Mouse (Mus musculus): Measurements from ENCODE around the gene Ythdf2. TPM values are rescaled to one million over a fixed set of nuclear protein-coding genes. Genes with fewer than 3 reads are reported as not detected.
"Not testable (repeated sequence)": the region's sequence is repeated elsewhere in the genome, so short reads cannot be mapped to it uniquely, and the experiment has no call there.

The Ythdf2 gene
- polyA plus RNA-seq, 1 experiment from 2014 or later: 26.9 TPM

- DNase-seq (no peak), ATAC-seq (no peak)
- 87% methylated on average over 4 of the region's 4 CpGs for WGBS (ENCODE audit: insufficient replicate concordance)
- H3K36me3 ChIP-seq (replicated peaks; ENCODE audit: insufficient read depth, low read length): peaks cover 51% of the 10 kb centered on the region
- H3K27ac ChIP-seq (ENCODE audit: low read depth): no peak overlapping the region
- no peak overlapping the region for H3K4me3 ChIP-seq (ENCODE audit: low read depth, low read length)
- TF ChIP-seq EP300 (IDR thresholded peaks at IDR 0.05; ENCODE audit: low read depth) (no peak), CTCF (IDR thresholded peaks at IDR 0.05; ENCODE audit: low read depth) (no peak)
- H3K4me2 ChIP-seq (ENCODE audit: low read depth, low read length): no peak overlapping the region
- no peaks in the 10 kb centered on the region for H3K9me3 ChIP-seq (ENCODE audit: low read length)
- peaks cover 3% of the 10 kb centered on the region for H3K4me1 ChIP-seq (ENCODE audit: insufficient read depth)
- no peak overlapping the region for H3K9ac ChIP-seq (replicated peaks)
- no peaks in the 10 kb centered on the region for H3K27me3 ChIP-seq (ENCODE audit: insufficient read depth, low read length)
Measured at GRCm38 (mm10) chr4:132238356-132238755, 26.3 kb upstream of the Ythdf2 start.

DNA sequence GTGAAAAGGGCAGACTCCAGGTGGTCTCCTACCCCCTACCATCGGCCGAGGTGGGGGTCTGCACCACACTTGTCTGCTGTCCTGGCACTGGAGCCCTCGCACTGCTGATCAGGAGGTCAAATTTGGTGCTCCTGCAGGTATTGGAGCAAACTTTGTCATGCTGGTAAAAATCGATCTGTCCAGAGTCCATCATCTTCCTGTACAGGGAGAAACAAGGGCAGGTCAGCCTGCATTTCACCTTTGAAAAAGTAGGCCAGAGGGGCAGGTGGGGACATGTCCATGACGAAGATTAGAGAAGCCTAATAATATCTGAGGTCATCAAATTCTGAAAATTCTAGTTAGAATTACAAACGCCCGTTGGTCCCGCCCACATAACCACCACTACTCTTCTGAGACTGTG lies 22.6 kb upstream of the Ythdf2 start:
- H3K4me2 ChIP-seq (ENCODE audit: low read depth, low read length): no peak overlapping the region
- H3K27ac ChIP-seq (ENCODE audit: low read depth): peak overlapping the region; percentile 57; the same call in 1 of the 2 replicates
- H3K9me3 ChIP-seq (ENCODE audit: low read length): no peaks in the 10 kb centered on the region
- TF ChIP-seq CTCF (IDR thresholded peaks at IDR 0.05; ENCODE audit: low read depth) (no peak), EP300 (IDR thresholded peaks at IDR 0.05; ENCODE audit: low read depth) (peak; percentile 8; the same call in 1 of the 2 replicates)
- no peak overlapping the region for H3K4me3 ChIP-seq (ENCODE audit: low read depth, low read length)
- WGBS (ENCODE audit: insufficient replicate concordance): 73% methylated on average over 8 of the region's 8 CpGs
- no peaks in the 10 kb centered on the region for H3K27me3 ChIP-seq (ENCODE audit: insufficient read depth, low read length)
- peaks cover 61% of the 10 kb centered on the region for H3K36me3 ChIP-seq (replicated peaks; ENCODE audit: insufficient read depth, low read length)
- ATAC-seq (peak; percentile 91), DNase-seq (peak; percentile 19)
- H3K4me1 ChIP-seq (ENCODE audit: insufficient read depth): 0 out of 2 replicates have a peak, but pooled peaks cover 3% of the 10 kb centered on the region
- H3K9ac ChIP-seq (replicated peaks): no peak overlapping the region

GRCm38 (mm10) chr4:132230422-132230821 lies 18.3 kb upstream of the Ythdf2 start:
- H3K36me3 ChIP-seq (replicated peaks; ENCODE audit: insufficient read depth, low read length): peaks cover 77% of the 10 kb centered on the region
- no peak overlapping the region for H3K27ac ChIP-seq (ENCODE audit: low read depth)
- no peak for TF ChIP-seq EP300 (IDR thresholded peaks at IDR 0.05; ENCODE audit: low read depth)
- H3K9ac ChIP-seq (replicated peaks): no peak overlapping the region
- DNase-seq (no peak), ATAC-seq (no peak)
- WGBS (ENCODE audit: insufficient replicate concordance): 62% methylated on average over 5 of the region's 5 CpGs
- no peak overlapping the region for H3K4me3 ChIP-seq (ENCODE audit: low read depth, low read length)
- H3K27me3 ChIP-seq (ENCODE audit: insufficient read depth, low read length): no peaks in the 10 kb centered on the region
- H3K4me2 ChIP-seq (ENCODE audit: low read depth, low read length): no peak overlapping the region
- 0 out of 2 replicates have a peak, but pooled peaks cover 3% of the 10 kb centered on the region for H3K4me1 ChIP-seq (ENCODE audit: insufficient read depth)
- H3K9me3 ChIP-seq (ENCODE audit: low read length): no peaks in the 10 kb centered on the region

DNA sequence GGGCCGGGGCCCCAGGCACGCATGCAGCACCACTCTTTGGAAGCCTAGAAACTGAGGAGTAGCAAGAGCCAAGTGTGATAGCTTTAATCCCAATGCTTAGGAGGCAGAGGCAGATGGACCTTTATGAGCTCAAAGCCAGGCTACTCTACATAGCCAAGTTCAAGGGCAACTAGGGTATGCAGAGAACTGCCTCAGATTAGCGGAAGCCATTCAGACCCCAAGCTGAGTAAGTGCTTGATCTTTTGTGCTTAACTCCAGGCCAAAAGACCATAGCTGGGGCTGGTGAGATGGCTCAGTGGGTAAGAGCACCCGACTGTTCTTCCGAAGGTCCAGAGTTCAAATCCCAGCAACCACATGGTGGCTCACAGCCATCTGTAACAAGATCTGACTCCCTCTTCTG lies 9.9 kb upstream of the Ythdf2 start:
- not testable (repeated sequence) for H3K27ac ChIP-seq (ENCODE audit: low read depth); ATAC-seq; H3K27me3 ChIP-seq (ENCODE audit: insufficient read depth, low read length); H3K4me3 ChIP-seq (ENCODE audit: low read depth, low read length); H3K4me1 ChIP-seq (ENCODE audit: insufficient read depth); H3K4me2 ChIP-seq (ENCODE audit: low read depth, low read length); H3K9me3 ChIP-seq (ENCODE audit: low read length); H3K9ac ChIP-seq (replicated peaks); DNase-seq
- 89% methylated on average over 5 of the region's 5 CpGs for WGBS (ENCODE audit: insufficient replicate concordance)
- H3K36me3 ChIP-seq (replicated peaks; ENCODE audit: insufficient read depth, low read length): peaks cover 32% of the 10 kb centered on the region

- ATAC-seq: not testable (repeated sequence)
Measured at GRCm38 (mm10) chr4:132218439-132218838, 6.3 kb upstream of the Ythdf2 start.

GRCm38 (mm10) chr4:132217781-132218180 lies 5.7 kb upstream of the Ythdf2 start:
- Histone ChIP-seq H3K9ac (replicated peaks) (no peak overlapping the region), H3K4me3 (ENCODE audit: low read depth, low read length) (no peak overlapping the region), H3K9me3 (ENCODE audit: low read length) (no peaks in the 10 kb centered on the region), H3K4me1 (ENCODE audit: insufficient read depth) (peaks cover 22% of the 10 kb centered on the region), H3K27ac (ENCODE audit: low read depth) (no peak overlapping the region), H3K36me3 (replicated peaks; ENCODE audit: insufficient read depth, low read length) (no peaks in the 10 kb centered on the region), H3K4me2 (ENCODE audit: low read depth, low read length) (no peak overlapping the region), H3K27me3 (ENCODE audit: insufficient read depth, low read length) (no peaks in the 10 kb centered on the region)
- 63% methylated on average over 2 of the region's 2 CpGs for WGBS (ENCODE audit: insufficient replicate concordance)
- ATAC-seq: no peak
- no peak for DNase-seq
- no peak for TF ChIP-seq CTCF (IDR thresholded peaks at IDR 0.05; ENCODE audit: low read depth)
- no peak for TF ChIP-seq EP300 (IDR thresholded peaks at IDR 0.05; ENCODE audit: low read depth)

More at GRCm38 (mm10) chr4:132218439-132218838, 6.3 kb upstream of the Ythdf2 start:
- peaks cover 18% of the 10 kb centered on the region for H3K4me1 ChIP-seq (ENCODE audit: insufficient read depth)
- WGBS (ENCODE audit: insufficient replicate concordance): 78% methylated on average over 5 of the region's 6 CpGs
- H3K9ac ChIP-seq (replicated peaks); H3K9me3 ChIP-seq (ENCODE audit: low read length); H3K27me3 ChIP-seq (ENCODE audit: insufficient read depth, low read length); H3K4me2 ChIP-seq (ENCODE audit: low read depth, low read length); DNase-seq; H3K27ac ChIP-seq (ENCODE audit: low read depth); H3K4me3 ChIP-seq (ENCODE audit: low read depth, low read length); H3K36me3 ChIP-seq (replicated peaks; ENCODE audit: insufficient read depth, low read length): not testable (repeated sequence)

- H3K27me3 ChIP-seq (ENCODE audit: insufficient read depth, low read length): no peaks in the 10 kb centered on the region
- DNase-seq: no peak
Measured at GRCm38 (mm10) chr4:132216602-132217001, 4.5 kb upstream of the Ythdf2 start.

More at GRCm38 (mm10) chr4:132216602-132217001, 4.5 kb upstream of the Ythdf2 start:
- no peak overlapping the region for H3K4me2 ChIP-seq (ENCODE audit: low read depth, low read length)
- TF ChIP-seq CTCF (IDR thresholded peaks at IDR 0.05; ENCODE audit: low read depth) (no peak), EP300 (IDR thresholded peaks at IDR 0.05; ENCODE audit: low read depth) (no peak)
- H3K36me3 ChIP-seq (replicated peaks; ENCODE audit: insufficient read depth, low read length): no peaks in the 10 kb centered on the region
- no peak for ATAC-seq
- H3K9me3 ChIP-seq (ENCODE audit: low read length): no peaks in the 10 kb centered on the region
- peaks cover 27% of the 10 kb centered on the region for H3K4me1 ChIP-seq (ENCODE audit: insufficient read depth)
- no peak overlapping the region for H3K4me3 ChIP-seq (ENCODE audit: low read depth, low read length)
- 36% methylated on average over 1 of the region's 1 CpGs for WGBS (ENCODE audit: insufficient replicate concordance)
- no peak overlapping the region for H3K9ac ChIP-seq (replicated peaks)
- no peak overlapping the region for H3K27ac ChIP-seq (ENCODE audit: low read depth)

Data from liver, postnatal 0 days (tissue).